Comparison of ENCODE assay signal across 16 mouse cellular contexts in genomic region chr16:63808991-63809390, GRCm38 (mm10). TPM values are rescaled to one million over a fixed set of nuclear protein-coding genes. Genes with fewer than 3 reads are reported as not detected.
"Had no signal": no experiment of that assay in that cellular context is flagged by ENCODE, and none has a peak within 500 bp of the region (broad histone marks: within the 10 kb centered on the region; RNA-seq: fewer than 3 reads in every experiment).

No protein-coding gene starts in this region.

- DNase-seq: left cerebral cortex, postnatal 4 days; liver; liver, embryonic 13.5 days; liver, postnatal 0 days; lung, adult 18-20 months; lung, adult 2 months; lung, embryonic 14.5 days; lung, postnatal 10 days; lung, postnatal 14 days; lung, postnatal 36 days; lung, postnatal 4 days; midbrain, embryonic 14.5 days had no signal

RNA-seq across cellular contexts. Expression of gene Epha3, which starts 55.0 kb away (rescaled TPM):
- total RNA-seq: megakaryocyte progenitor cell, adult 5-6 weeks; megakaryocyte-erythroid progenitor cell, adult 5-6 weeks; monocyte, adult 5-6 weeks had no signal
- polyA plus RNA-seq: macrophage had no signal
